ENCODE assay signal across 11 mouse cellular contexts in the genomic region with DNA sequence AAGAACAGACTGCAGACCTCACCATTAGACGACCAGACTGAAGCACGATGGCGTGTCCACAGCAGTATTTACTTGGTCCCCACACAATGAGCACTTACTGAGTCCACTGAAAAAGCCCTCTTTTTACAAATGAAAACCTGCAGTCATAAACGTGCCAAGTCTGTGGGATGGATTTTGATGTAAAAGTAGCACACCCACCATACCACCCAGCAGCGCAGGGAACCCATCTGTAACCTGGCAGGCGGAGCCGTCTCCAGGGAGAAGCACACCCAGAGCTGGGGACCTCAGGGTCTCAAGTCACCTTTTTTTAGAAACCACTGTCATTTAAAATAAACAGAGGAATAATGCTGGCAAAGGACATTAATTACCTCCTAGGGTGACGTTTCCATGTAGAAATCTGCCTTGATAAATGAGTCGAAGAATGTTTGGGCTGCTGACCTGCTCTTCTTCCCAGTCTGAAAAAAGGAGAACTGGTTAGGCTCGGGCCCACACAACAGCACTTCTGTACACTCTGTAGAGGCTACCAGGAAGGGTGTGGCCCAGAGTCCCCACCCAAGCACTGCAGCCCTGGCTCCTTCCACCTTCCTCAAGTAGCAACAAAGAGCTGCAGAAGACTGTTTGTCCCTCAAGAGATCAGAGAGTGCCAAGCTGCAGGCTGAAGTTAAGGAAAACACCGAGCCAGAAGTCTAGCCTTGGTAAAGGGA. TPM values are rescaled to one million over a fixed set of nuclear protein-coding genes. Genes with fewer than 3 reads are reported as not detected.
DNase-seq lines count a peak whose midpoint lies in the region; ATAC-seq and TF ChIP-seq lines count a peak whose summit lies in the region.
"Had no signal": no experiment of that assay in that cellular context is flagged by ENCODE, and none has a peak within 500 bp of the region (broad histone marks: within the 10 kb centered on the region; RNA-seq: fewer than 3 reads in every experiment).

No protein-coding gene starts in this region.

- peaks cover 5% of the 10 kb centered on the region; the same call in 1 of the 2 replicates for H3K36me3 ChIP-seq in stomach, embryonic 15.5 days

- H3K27me3 ChIP-seq in stomach, embryonic 15.5 days (replicated peaks) = no peaks in the 10 kb centered on the region
- H3K27me3 ChIP-seq: kidney, embryonic 15.5 days; limb, embryonic 13.5 days had no signal

- peak overlapping the region; percentile 16; the same call in 1 of the 2 replicates for H3K27ac ChIP-seq in left cerebral cortex, adult 2 months
- H3K27ac ChIP-seq in stomach, embryonic 15.5 days = no peak overlapping the region
- H3K27ac ChIP-seq: embryonic facial prominence, embryonic 10.5 days; kidney, embryonic 15.5 days; limb, embryonic 13.5 days had no signal

- intact Hi-C loops in left cerebral cortex, adult 2 months (cut with DNase I) = loop anchor here (2.0 kb wide), 1 partner anchor 42 kb away; no protein-coding TSS in a partner anchor
- intact Hi-C loops in left cerebral cortex, postnatal 4 days (cut with DNase I) = no loop called here

- no peak overlapping the region for H3K4me2 ChIP-seq in stomach, embryonic 15.5 days
- H3K4me2 ChIP-seq: kidney, embryonic 15.5 days; limb, embryonic 13.5 days had no signal

- WGBS in stomach, embryonic 15.5 days = 70% methylated on average over 11 of the region's 11 CpGs

- H3K4me1 ChIP-seq in stomach, embryonic 15.5 days = peaks cover 10% of the 10 kb centered on the region; the same call in 1 of the 2 replicates

- ATAC-seq in common myeloid progenitor, adult 5-6 weeks (replicated peaks; ENCODE audit: low read depth, poor library complexity, severe bottlenecking) = peak; percentile 95
- ATAC-seq in stomach, embryonic 15.5 days (ENCODE audit: insufficient read depth, low FRiP score, low read depth) = 0 out of 2 replicates have a peak, but pooled peaks have one; percentile 50

- TF ChIP-seq CTCF in left cerebral cortex, adult 2 months (IDR thresholded peaks at IDR 0.05) = no peak

- no peaks in the 10 kb centered on the region for H3K9me3 ChIP-seq in stomach, embryonic 15.5 days
- H3K9me3 ChIP-seq: embryonic facial prominence, embryonic 10.5 days; kidney, embryonic 15.5 days; limb, embryonic 13.5 days had no signal

- H3K9ac ChIP-seq in stomach, embryonic 15.5 days = no peak overlapping the region
- H3K9ac ChIP-seq: kidney, embryonic 15.5 days; limb, embryonic 13.5 days had no signal

- H3K4me3 ChIP-seq in left cerebral cortex, adult 2 months = no peak overlapping the region
- H3K4me3 ChIP-seq in stomach, embryonic 15.5 days (replicated peaks) = no peak overlapping the region
- H3K4me3 ChIP-seq: embryonic facial prominence, embryonic 10.5 days; kidney, embryonic 15.5 days; limb, embryonic 13.5 days had no signal

- DNase-seq in left cerebral cortex, adult 2 months (ENCODE audit: extremely low spot score in 1 of 2, low spot score in 2 of 2) = no peak
- DNase-seq in left cerebral cortex, postnatal 4 days = no peak
- peak; percentile 60 for DNase-seq in lung, postnatal 10 days
- no peak for DNase-seq in gastrocnemius, postnatal 4 days (ENCODE audit: low spot score in 2 of 2)
- DNase-seq in cerebellum, postnatal 14 days = no peak
- DNase-seq in cerebellum, adult 11-12 months = no peak

RNA-seq across cellular contexts. Expression of a gene that starts 43.5 kb away (rescaled TPM):
- total RNA-seq in left cerebral cortex, adult 2 months (2021) = 100 to 1,000 TPM; 234 to 252 TPM
- total RNA-seq in left cerebral cortex, postnatal 4 days (2021) = 10 to 100 TPM; 88.4 to 91.0 TPM
- total RNA-seq in common myeloid progenitor, adult 5-6 weeks (2017) = 23.9 and 25.3 TPM in 2 replicates
- 74.8 and 77.7 TPM in 2 replicates for polyA plus RNA-seq in stomach, embryonic 15.5 days (2015; fragmentation: Nextera tagmentation; extraction: Ambion mirVana)
- 10 to 100 TPM; 82.3 to 92.1 TPM for total RNA-seq in gastrocnemius, postnatal 4 days (2021)
